Mouse (Mus musculus): ENCODE data around the gene Chmp3. TPM values are rescaled to one million over a fixed set of nuclear protein-coding genes. Genes with fewer than 3 reads are reported as not detected.

Chmp3 gene
- 13.2 and 28.5 TPM in 2 replicates for polyA plus RNA-seq (2012)

- no peak for TF ChIP-seq GATA1 (IDR thresholded peaks at IDR 0.05; ENCODE audit: low read length)
Measured at GRCm38 (mm10) chr6:71543686-71544499, at the start of gene Chmp3. Gene Chmp3 (plus strand): TSS chr6:71543797.

- no peak for TF ChIP-seq GATA1 (IDR thresholded peaks at IDR 0.05; ENCODE audit: low read length)
Measured at GRCm38 (mm10) chr6:71494341-71495020, 49.1 kb upstream of the Chmp3 start.

GRCm38 (mm10) chr6:71500575-71500974 lies 43.0 kb upstream of the Chmp3 start:
- no peak for TF ChIP-seq GATA1 (IDR thresholded peaks at IDR 0.05; ENCODE audit: low read length)

GRCm38 (mm10) chr6:71503001-71503400 lies 40.6 kb upstream of the Chmp3 start:
- no peak for TF ChIP-seq GATA1 (IDR thresholded peaks at IDR 0.05; ENCODE audit: low read length)

GRCm38 (mm10) chr6:71503670-71504069 lies 39.9 kb upstream of the Chmp3 start:
- no peak for TF ChIP-seq GATA1 (IDR thresholded peaks at IDR 0.05; ENCODE audit: low read length)

GRCm38 (mm10) chr6:71504091-71504490 lies 39.5 kb upstream of the Chmp3 start:
- no peak for TF ChIP-seq GATA1 (IDR thresholded peaks at IDR 0.05; ENCODE audit: low read length)

GRCm38 (mm10) chr6:71505671-71506070 lies 37.9 kb upstream of the Chmp3 start:
- no peak for TF ChIP-seq GATA1 (IDR thresholded peaks at IDR 0.05; ENCODE audit: low read length)

GRCm38 (mm10) chr6:71519476-71519875 lies 24.1 kb upstream of the Chmp3 start:
- no peak for TF ChIP-seq GATA1 (IDR thresholded peaks at IDR 0.05; ENCODE audit: low read length)

- no peak for TF ChIP-seq GATA1 (IDR thresholded peaks at IDR 0.05; ENCODE audit: low read length)
Measured at GRCm38 (mm10) chr6:71525556-71525955, 18.0 kb upstream of the Chmp3 start.

GRCm38 (mm10) chr6:71527056-71527455 lies 16.5 kb upstream of the Chmp3 start:
- TF ChIP-seq GATA1 (IDR thresholded peaks at IDR 0.05; ENCODE audit: low read length), result no peak

- no peak for TF ChIP-seq GATA1 (IDR thresholded peaks at IDR 0.05; ENCODE audit: low read length)
Measured at GRCm38 (mm10) chr6:71527826-71528225, 15.8 kb upstream of the Chmp3 start.

- TF ChIP-seq GATA1 (IDR thresholded peaks at IDR 0.05; ENCODE audit: low read length), result no peak
Measured at GRCm38 (mm10) chr6:71530176-71530575, 13.4 kb upstream of the Chmp3 start.

- no peak for TF ChIP-seq GATA1 (IDR thresholded peaks at IDR 0.05; ENCODE audit: low read length)
Measured at GRCm38 (mm10) chr6:71537286-71537685, 6.3 kb upstream of the Chmp3 start.

- no peak for TF ChIP-seq GATA1 (IDR thresholded peaks at IDR 0.05; ENCODE audit: low read length)
Measured at GRCm38 (mm10) chr6:71555507-71555951, 11.9 kb downstream of the Chmp3 start.

- TF ChIP-seq GATA1 (IDR thresholded peaks at IDR 0.05; ENCODE audit: low read length), result no peak
Measured at GRCm38 (mm10) chr6:71556826-71557225, 13.2 kb downstream of the Chmp3 start.

- no peak for TF ChIP-seq GATA1 (IDR thresholded peaks at IDR 0.05; ENCODE audit: low read length)
Measured at GRCm38 (mm10) chr6:71568616-71569015, 25.0 kb downstream of the Chmp3 start.

- no peak for TF ChIP-seq GATA1 (IDR thresholded peaks at IDR 0.05; ENCODE audit: low read length)
Measured at GRCm38 (mm10) chr6:71569025-71569424, 25.4 kb downstream of the Chmp3 start.
